ENCODE assay signal across 8 mouse cellular contexts in genomic region chr4:3067265-3067664, GRCm38 (mm10).
DNase-seq lines count a peak whose midpoint lies in the region; ATAC-seq lines count a peak whose summit lies in the region.

No protein-coding gene starts in this region.

- H3K27me3 ChIP-seq in heart, embryonic 10.5 days (ENCODE audit: insufficient read depth, poor library complexity, severe bottlenecking) = no peaks in the 10 kb centered on the region
- no peaks in the 10 kb centered on the region for H3K27me3 ChIP-seq in megakaryocyte, embryonic 14.5 days (replicated peaks)

- peak; percentile 84 for DNase-seq in heart, adult 11 months
- DNase-seq in heart, embryonic 10.5 days (ENCODE audit: low spot score) = no peak
- peak; percentile 0 to 2 for DNase-seq in heart, postnatal 36 days
- peak; percentile 0 to 6 for DNase-seq in spleen, postnatal 14 days (ENCODE audit: low spot score in 2 of 2)
- DNase-seq in right cerebral cortex, postnatal 36 days (ENCODE audit: low spot score in 2 of 2) = no peak

- no peak overlapping the region for H3K27ac ChIP-seq in heart, embryonic 10.5 days

- intact Hi-C loops in heart, postnatal 36 days (cut with DNase I) = loop anchor here (1.0 kb wide), 1 partner anchor 13 kb away; no protein-coding TSS in a partner anchor

- H3K4me3 ChIP-seq in heart, embryonic 10.5 days = no peak overlapping the region
- H3K4me3 ChIP-seq in megakaryocyte, embryonic 14.5 days (replicated peaks) = peak overlapping the region; percentile 8

- WGBS in heart, embryonic 10.5 days = 47% methylated on average over 2 of the region's 2 CpGs

- H3K9me3 ChIP-seq in heart, embryonic 10.5 days = peaks cover 92% of the 10 kb centered on the region
- H3K9me3 ChIP-seq in megakaryocyte, embryonic 14.5 days = peaks cover 97% of the 10 kb centered on the region

- no peak for ATAC-seq in megakaryocyte, adult 5-6 weeks (ENCODE audit: poor library complexity, severe bottlenecking)
- ATAC-seq in CD4-positive, CD25-positive, alpha-beta regulatory T cell, adult 4 months = no peak

- no peaks in the 10 kb centered on the region for H3K4me1 ChIP-seq in heart, embryonic 10.5 days
- H3K4me1 ChIP-seq in megakaryocyte, embryonic 14.5 days = peaks cover 2% of the 10 kb centered on the region; the same call in 1 of the 2 replicates

- H3K36me3 ChIP-seq in heart, embryonic 10.5 days = no peaks in the 10 kb centered on the region
- no peaks in the 10 kb centered on the region for H3K36me3 ChIP-seq in megakaryocyte, embryonic 14.5 days (replicated peaks; ENCODE audit: low read length)

Comparison
In these comparisons a context has a peak if more than half of its experiments do, and no peak if none do; other contexts are left out.
1. DNase-seq: peak in heart, adult 11 months (single experiment), heart, postnatal 36 days (2 of 2) and spleen, postnatal 14 days (2 of 2); none in heart, embryonic 10.5 days (single experiment) and right cerebral cortex, postnatal 36 days (0 of 2).